Mouse (Mus musculus): ENCODE data around the gene E330034G19Rik. TPM values are rescaled to one million over a fixed set of nuclear protein-coding genes. Genes with fewer than 3 reads are reported as not detected.
"Not testable (repeated sequence)": the region's sequence is repeated elsewhere in the genome, so short reads cannot be mapped to it uniquely, and the experiment has no call there.

E330034G19Rik gene
- total and polyA plus RNA-seq, 2 experiments from 2014 or later, result 0.21 TPM; not detected in 1

- Histone ChIP-seq H3K9me3 (ENCODE audit: low read length) (no peaks in the 10 kb centered on the region), H3K9ac (replicated peaks; ENCODE audit: low read length) (no peak overlapping the region), H3K4me1 (ENCODE audit: insufficient read depth, low read length) (no peaks in the 10 kb centered on the region), H3K4me3 (ENCODE audit: low read length) (no peak overlapping the region), H3K4me2 (ENCODE audit: low read depth, low read length) (no peak overlapping the region), H3K36me3 (ENCODE audit: insufficient read depth, low read length) (no peaks in the 10 kb centered on the region), H3K27ac (no peak overlapping the region), H3K27me3 (ENCODE audit: insufficient read depth, low read length) (no peaks in the 10 kb centered on the region)
- DNase-seq (ENCODE audit: low spot score), result no peak
- WGBS, result 71% methylated on average over 4 of the region's 4 CpGs
- no peak for TF ChIP-seq CTCF (IDR thresholded peaks at IDR 0.05; ENCODE audit: low read depth)
- no peak for ATAC-seq
Observed at GRCm38 (mm10) chr14:24281278-24281677, 11.7 kb upstream of the E330034G19Rik start.

DNA sequence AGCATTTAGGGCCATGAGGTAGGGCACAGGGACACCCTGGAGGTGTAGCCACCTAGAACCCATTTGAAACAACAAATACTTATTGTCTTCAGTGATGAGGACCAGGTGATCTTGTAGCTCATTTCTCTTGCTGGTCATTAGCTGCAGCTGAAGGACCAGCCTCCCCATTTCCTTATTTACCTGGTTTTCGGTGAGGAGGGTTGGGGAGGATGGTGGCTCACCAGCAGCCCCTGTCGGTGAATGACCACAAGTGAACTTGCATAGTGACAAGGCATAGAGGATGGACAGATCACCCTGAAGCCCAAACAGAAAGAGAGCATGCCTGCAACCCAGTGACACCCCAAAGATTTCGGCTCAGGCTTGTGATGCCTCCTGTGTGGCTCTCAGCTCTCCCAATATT is 10.7 kb upstream of the E330034G19Rik start:
- no peak for DNase-seq (ENCODE audit: low spot score)
- no peak overlapping the region for H3K4me2 ChIP-seq (ENCODE audit: low read depth, low read length)
- no peaks in the 10 kb centered on the region for H3K9me3 ChIP-seq (ENCODE audit: low read length)
- no peaks in the 10 kb centered on the region for H3K4me1 ChIP-seq (ENCODE audit: insufficient read depth, low read length)
- no peak for TF ChIP-seq CTCF (IDR thresholded peaks at IDR 0.05; ENCODE audit: low read depth)
- H3K4me3 ChIP-seq (ENCODE audit: low read length), result no peak overlapping the region
- H3K27me3 ChIP-seq (ENCODE audit: insufficient read depth, low read length), result no peaks in the 10 kb centered on the region
- WGBS, result 74% methylated on average over 3 of the region's 3 CpGs
- H3K9ac ChIP-seq (replicated peaks; ENCODE audit: low read length), result no peak overlapping the region
- no peaks in the 10 kb centered on the region for H3K36me3 ChIP-seq (ENCODE audit: insufficient read depth, low read length)
- no peak overlapping the region for H3K27ac ChIP-seq
- no peak for ATAC-seq

DNA sequence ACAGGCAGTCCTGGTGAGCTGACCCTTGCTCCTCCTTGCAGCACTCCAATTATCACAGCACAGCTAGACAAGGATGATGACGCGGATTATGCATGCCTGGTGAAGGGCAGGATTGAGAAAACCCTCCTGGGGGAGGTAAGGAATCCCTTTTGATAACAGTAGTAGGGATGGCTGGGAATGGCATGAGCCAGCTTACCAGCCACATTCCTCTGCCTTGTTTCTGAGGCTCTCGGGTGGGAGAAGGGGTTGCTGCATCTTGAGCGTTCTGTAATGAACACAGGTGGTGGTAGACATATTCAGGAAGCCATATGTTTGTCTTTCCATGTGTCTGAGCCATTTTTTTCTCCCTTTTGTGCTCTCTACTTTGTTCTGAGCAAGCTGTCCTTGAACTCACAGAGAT is 6.9 kb upstream of the E330034G19Rik start:
- ATAC-seq (no peak), DNase-seq (ENCODE audit: low spot score) (no peak)
- TF ChIP-seq CTCF (IDR thresholded peaks at IDR 0.05; ENCODE audit: low read depth), result no peak
- H3K27ac ChIP-seq, result no peak overlapping the region
- H3K9ac ChIP-seq (replicated peaks; ENCODE audit: low read length), result no peak overlapping the region
- no peaks in the 10 kb centered on the region for H3K27me3 ChIP-seq (ENCODE audit: insufficient read depth, low read length)
- H3K4me1 ChIP-seq (ENCODE audit: insufficient read depth, low read length), result no peaks in the 10 kb centered on the region
- H3K36me3 ChIP-seq (ENCODE audit: insufficient read depth, low read length), result no peaks in the 10 kb centered on the region
- H3K4me2 ChIP-seq (ENCODE audit: low read depth, low read length), result no peak overlapping the region
- H3K4me3 ChIP-seq (ENCODE audit: low read length), result no peak overlapping the region
- WGBS, result 56% methylated on average over 4 of the region's 4 CpGs
- H3K9me3 ChIP-seq (ENCODE audit: low read length), result no peaks in the 10 kb centered on the region

DNA sequence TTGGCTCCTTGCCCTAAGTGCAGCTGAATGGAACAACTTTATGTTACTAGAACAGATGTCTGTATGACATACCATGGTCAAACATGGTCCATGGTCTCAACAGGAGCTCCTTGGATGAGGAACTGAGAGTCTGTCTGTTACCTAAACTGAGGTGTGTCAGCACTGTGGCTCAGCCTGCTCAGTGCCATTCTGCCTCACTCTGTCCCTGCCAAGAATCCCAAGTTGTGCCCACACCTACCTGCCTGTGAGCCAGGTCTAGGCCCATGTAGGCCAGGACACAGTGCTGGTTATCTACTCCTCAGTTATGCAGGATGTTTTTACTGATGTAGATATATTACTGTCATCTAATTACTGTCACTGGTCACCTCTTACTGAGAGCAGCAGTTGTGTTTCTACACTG is 2.3 kb upstream of the E330034G19Rik start:
- Histone ChIP-seq H3K36me3 (ENCODE audit: insufficient read depth, low read length) (no peaks in the 10 kb centered on the region), H3K27ac (no peak overlapping the region), H3K4me2 (ENCODE audit: low read depth, low read length) (no peak overlapping the region), H3K27me3 (ENCODE audit: insufficient read depth, low read length) (no peaks in the 10 kb centered on the region), H3K4me3 (ENCODE audit: low read length) (no peak overlapping the region), H3K9ac (replicated peaks; ENCODE audit: low read length) (no peak overlapping the region), H3K4me1 (ENCODE audit: insufficient read depth, low read length) (no peaks in the 10 kb centered on the region), H3K9me3 (ENCODE audit: low read length) (no peaks in the 10 kb centered on the region)
- ATAC-seq (no peak), DNase-seq (ENCODE audit: low spot score) (no peak)
- TF ChIP-seq CTCF (IDR thresholded peaks at IDR 0.05; ENCODE audit: low read depth), result no peak

DNA sequence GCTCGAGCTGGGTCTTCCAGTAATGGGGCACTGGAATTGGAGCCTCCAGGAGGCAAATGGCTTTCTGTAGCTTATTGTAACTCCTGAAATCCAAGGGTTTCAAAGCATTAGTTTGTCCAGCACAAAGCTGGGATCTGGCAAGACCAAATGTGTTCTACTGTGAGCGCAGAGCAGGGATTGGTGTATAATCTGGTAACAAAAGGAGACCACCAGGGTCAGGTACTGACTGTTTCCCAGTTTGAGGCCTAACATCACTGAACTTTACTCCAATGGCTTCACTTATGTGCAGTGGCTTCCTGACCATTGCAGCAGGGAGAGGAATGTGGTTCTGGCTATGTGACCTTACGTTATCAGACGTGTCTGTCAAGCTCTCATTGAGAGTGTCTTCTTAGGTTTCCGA is 617 bp downstream of the E330034G19Rik start:
- no peak overlapping the region for H3K27ac ChIP-seq
- no peak overlapping the region for H3K4me3 ChIP-seq (ENCODE audit: low read length)
- no peak for DNase-seq (ENCODE audit: low spot score)
- WGBS, result 89% methylated on average over 5 of the region's 5 CpGs
- H3K4me2 ChIP-seq (ENCODE audit: low read depth, low read length), result no peak overlapping the region
- no peaks in the 10 kb centered on the region for H3K36me3 ChIP-seq (ENCODE audit: insufficient read depth, low read length)
- H3K9ac ChIP-seq (replicated peaks; ENCODE audit: low read length), result no peak overlapping the region
- H3K27me3 ChIP-seq (ENCODE audit: insufficient read depth, low read length), result no peaks in the 10 kb centered on the region
- no peak for ATAC-seq
- TF ChIP-seq CTCF (IDR thresholded peaks at IDR 0.05; ENCODE audit: low read depth), result no peak
- no peaks in the 10 kb centered on the region for H3K9me3 ChIP-seq (ENCODE audit: low read length)
- no peaks in the 10 kb centered on the region for H3K4me1 ChIP-seq (ENCODE audit: insufficient read depth, low read length)

- not testable (repeated sequence) for H3K36me3 ChIP-seq (ENCODE audit: insufficient read depth, low read length); H3K9me3 ChIP-seq (ENCODE audit: low read length); DNase-seq (ENCODE audit: low spot score); ATAC-seq; H3K4me1 ChIP-seq (ENCODE audit: insufficient read depth, low read length); H3K27ac ChIP-seq; H3K27me3 ChIP-seq (ENCODE audit: insufficient read depth, low read length); H3K4me2 ChIP-seq (ENCODE audit: low read depth, low read length); H3K4me3 ChIP-seq (ENCODE audit: low read length); H3K9ac ChIP-seq (replicated peaks; ENCODE audit: low read length)
- 85% methylated on average over 1 of the region's 1 CpGs for WGBS
Observed at GRCm38 (mm10) chr14:24302126-24302525, 9.1 kb downstream of the E330034G19Rik start.

GRCm38 (mm10) chr14:24306667-24307066 is 13.7 kb downstream of the E330034G19Rik start:
- H3K4me3 ChIP-seq (ENCODE audit: low read length), result no peak overlapping the region
- H3K4me2 ChIP-seq (ENCODE audit: low read depth, low read length), result no peak overlapping the region
- no peak for TF ChIP-seq CTCF (IDR thresholded peaks at IDR 0.05; ENCODE audit: low read depth)
- ATAC-seq, result no peak
- DNase-seq (ENCODE audit: low spot score), result no peak
- no peaks in the 10 kb centered on the region for H3K9me3 ChIP-seq (ENCODE audit: low read length)
- no peaks in the 10 kb centered on the region for H3K27me3 ChIP-seq (ENCODE audit: insufficient read depth, low read length)
- H3K9ac ChIP-seq (replicated peaks; ENCODE audit: low read length), result no peak overlapping the region
- no peak overlapping the region for H3K27ac ChIP-seq
- H3K36me3 ChIP-seq (ENCODE audit: insufficient read depth, low read length), result no peaks in the 10 kb centered on the region
- 78% methylated on average over 6 of the region's 6 CpGs for WGBS
- H3K4me1 ChIP-seq (ENCODE audit: insufficient read depth, low read length), result no peaks in the 10 kb centered on the region
